Mouse (Mus musculus) embryo, embryonic 11 days (tissue): ENCODE results near the gene Prr12.
A peak's percentile ranks its signal among the peaks of the same experiment; 100 is the strongest.

ENCODE experiments used
- DNase-seq: peaks from one replicate; pipeline ENCODE4 v3.0.0-alpha.2; 2015

The Prr12 gene

DNA sequence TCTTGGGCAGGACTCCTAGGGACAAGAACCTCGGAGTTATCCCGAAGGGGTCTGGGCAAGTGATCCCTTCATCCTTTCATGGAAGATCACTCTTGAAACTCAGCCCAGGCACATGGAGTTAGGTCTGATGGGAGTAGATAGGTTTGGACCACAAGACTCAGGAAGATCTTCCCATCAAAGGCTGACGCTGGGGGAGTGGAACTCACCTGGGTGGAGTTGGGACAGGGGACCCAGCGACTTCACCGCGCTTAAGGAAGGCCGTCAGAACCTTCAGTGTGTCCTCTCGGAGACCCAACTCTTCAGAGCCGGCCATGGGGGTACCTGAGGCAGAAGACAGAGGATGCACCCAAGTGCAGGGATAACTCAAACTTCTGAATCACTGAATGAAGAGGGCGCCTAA is 56.0 kb downstream of the Prr12 start:
- no peak for DNase-seq

DNA sequence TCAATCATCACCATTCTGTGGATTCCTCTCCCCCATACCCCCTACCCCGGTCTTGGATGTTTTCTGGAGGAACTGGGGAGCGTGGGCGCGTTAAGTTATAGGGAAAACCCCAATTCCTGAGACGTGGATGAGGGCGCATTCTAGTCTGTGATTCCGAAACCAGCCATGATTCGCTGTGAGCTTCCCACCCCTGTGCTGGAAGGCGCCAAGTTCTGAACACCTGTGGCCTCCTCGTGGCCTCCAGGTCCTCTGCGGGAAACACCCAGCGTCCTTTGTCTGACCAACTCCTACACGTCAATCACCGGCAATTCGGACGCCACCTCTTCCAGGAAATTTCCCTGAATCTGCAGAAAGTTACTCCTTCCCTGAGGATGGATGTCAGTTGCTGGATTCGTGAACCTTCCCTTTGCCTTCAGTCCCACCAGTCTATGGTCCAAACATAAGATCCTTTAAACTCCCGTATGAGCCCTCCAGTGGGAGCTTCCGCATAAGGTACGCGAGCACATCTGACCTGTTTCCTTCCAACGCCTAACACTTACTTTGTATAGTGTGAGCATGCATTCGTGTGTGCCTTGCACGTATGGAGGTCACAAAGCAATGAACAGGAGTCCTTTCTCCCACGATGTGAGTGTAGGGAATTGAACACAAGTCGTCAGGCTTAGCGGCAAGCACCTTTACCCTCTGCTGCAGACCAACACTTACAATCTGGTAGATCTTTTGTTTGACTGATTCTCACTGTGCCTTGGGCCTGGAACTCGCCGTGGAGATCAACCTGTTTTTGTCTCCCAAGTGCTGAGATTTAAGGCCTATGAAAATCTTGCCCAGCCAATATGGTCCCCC is 65.6 kb downstream of the Prr12 start:
- peak; percentile 86 for DNase-seq

DNA sequence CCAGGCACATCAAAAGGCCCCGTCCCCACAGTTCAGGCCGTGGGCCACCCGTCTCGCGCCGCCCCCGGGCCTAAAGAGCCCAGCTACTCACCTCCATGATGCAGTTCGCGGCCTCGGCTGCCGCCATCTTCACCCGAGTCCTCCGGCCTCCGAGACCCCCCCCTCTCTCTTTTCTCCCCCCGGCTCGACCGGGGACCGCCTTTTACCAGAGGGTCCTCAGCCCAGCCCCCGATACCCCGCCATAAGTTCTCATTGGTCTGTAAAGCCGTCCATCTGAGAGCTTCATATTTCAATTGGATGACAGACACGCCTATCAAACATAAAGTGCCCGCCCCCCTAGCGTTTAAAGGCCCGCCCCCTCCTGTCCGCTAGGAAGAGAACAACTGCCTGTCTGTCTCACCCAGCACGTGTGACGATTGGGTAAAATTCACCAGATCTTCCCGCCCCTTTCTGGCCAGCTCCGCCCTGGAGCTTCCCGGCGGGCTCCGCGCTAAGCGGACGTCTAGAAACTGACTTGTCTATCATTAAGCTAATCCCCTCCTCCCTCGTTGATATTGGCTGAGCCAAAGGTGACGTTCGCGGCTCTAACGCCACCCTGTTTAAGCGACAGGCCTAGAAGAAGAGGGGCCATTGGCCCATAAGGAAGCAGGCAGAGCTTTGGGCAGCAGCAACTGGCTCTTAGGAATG is 66.3 kb downstream of the Prr12 start, which contains the start of gene Prmt1:
Prmt1 (minus strand) TSS at position 377 of the 687 bp plus-strand sequence.
- DNase-seq, result peak; percentile 99

DNA sequence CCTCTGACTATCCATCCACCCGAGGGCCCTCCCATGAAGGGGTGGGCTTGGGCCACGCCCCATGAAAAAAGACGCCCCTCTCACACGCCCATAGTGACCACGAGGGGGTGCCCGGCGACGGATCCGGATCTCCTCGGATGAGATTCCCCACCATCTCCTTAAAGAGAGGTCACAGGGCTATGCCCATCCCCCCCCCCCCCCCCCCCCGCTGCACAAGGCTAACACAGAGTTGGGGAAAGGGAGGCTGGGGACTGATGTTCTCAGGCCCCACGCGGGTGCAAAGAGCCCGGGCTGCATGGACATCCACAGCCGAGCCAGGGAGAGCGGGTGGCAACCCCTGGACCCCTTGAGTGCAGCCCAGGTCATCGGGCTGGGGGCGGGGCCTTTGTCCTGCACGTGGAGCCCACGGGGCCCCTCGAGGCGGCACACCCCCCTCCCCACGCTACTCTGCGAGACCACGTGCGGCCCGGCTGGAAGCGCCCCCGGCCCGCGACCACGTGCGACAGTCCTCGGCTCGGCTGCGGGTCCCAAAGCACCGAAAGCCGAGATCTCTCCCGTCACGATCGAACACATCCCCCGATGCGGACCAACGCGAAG is 67.0 kb downstream of the Prr12 start:
- DNase-seq, result peak; percentile 90

DNA sequence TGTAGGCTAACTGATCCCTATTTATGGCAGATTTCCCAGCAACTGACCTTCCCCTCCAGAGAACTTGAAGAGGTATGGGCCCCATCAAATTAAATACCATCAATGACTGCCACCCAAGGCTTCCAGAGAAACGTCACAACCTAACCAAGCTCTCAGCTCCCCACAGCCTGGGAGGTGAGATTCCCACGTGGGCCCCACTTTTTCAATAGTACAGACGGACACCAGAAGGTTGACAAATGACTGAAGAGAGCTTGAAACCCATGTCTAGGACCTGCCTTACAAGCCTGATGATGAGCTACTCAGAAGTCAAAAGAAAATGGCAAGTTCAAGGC is 67.9 kb downstream of the Prr12 start:
- no peak for DNase-seq

DNA sequence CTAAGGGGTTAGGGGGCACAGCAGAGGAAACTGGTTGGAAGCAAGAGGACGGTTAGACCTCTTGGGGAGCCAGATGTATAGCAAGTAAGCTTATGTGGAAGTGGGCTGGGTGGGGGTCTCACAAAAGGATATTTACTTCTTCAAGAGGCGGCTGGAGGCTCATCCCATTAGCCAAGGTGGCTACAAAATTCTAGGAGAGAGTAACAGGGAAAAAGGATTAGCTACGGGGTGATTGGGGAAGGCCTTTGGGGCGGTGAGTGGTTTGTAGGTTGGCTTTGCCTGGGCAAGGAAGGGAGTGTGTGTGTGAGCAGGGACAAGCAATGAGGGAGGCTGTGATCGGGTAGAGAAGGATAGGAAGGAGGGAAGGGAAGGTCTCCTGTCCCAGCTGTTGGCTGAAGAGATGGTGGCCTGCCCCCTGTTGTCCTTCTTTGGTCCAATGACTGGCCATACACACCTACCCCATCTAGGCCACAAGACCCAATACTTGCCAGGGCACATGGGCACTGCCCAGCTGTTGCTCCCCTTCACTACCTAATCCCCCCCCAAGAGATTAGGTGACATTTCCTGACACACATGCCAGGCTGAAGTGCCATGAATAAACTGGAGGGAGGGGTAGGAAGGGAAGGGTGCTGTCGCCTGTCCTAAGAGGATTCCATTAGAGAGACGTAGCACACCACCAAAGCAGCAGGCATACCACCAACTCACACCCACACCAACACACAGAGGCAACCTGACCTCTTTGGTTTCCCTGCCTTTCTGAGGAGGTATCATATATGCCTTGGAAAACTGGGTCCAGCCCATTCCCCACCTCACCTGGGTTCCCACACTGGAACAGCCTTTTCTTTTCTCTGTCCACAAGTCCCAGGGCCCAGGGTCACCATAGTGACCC is 68.5 kb downstream of the Prr12 start:
- no peak for DNase-seq

DNA sequence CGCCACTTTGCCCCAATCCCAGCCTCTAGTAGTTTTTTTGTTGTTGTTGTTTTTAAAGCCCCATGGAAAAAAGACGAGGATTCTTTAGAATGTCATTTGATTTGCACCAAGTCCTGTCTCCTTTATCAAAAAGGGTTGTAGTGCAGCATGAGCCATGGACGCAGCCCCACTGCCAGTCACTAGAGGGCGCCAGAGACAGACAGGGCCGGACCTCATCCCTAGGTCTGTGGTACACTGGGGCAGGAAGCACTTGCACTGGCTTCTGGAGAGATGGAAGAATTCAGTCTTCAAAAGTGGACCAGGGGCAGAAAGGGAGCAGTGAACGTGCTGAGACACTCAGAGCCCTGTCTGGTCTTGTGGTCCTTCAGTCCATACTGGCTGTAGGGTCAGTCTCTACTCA is 69.6 kb downstream of the Prr12 start:
- DNase-seq, result peak; percentile 81

DNA sequence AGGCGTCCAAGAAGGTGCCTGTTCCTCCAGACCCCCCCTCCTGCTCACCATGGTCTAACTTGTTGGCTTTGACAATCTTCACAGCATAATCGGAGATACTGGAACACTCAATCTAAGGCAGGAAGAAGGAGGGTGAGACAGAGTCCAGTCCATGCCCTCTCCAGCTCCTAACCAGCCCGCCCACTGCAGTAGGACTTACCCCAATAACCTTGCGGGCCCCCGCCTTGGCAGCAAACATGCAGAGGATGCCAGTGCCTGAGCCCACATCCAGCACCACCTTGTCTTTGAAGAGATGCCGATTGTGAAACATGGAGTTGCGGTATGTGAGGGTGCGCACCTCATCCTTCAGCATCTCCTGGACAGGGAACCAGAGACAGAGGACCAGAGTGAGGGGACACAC is 71.1 kb downstream of the Prr12 start:
- no peak for DNase-seq

DNA sequence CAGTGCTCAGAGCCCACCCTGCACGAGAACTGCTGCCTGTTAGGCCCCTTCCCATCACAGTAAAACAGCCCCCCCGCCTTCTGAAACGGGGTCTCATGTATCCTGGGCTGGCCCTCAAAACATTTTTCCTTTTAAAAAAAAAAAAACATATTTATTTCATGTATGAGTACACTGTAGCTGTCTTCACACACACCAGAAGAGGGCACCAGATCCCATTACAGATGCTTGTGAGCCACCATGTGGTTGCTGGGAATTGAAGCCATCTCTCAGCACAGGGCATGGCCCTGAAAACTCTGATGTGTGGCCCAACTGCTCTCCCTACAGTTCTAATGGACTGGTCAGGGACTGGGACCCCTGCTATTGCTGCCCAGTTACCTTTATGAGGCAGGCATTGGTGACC is 74.4 kb downstream of the Prr12 start:
- no peak for DNase-seq
